Mouse (Mus musculus): Measurements from ENCODE around the gene Foxd1.

- no peak for TF ChIP-seq CTCF (IDR thresholded peaks at IDR 0.05; ENCODE audit: insufficient read depth, low read depth, low read length)
- TF ChIP-seq POLR2A (IDR thresholded peaks at IDR 0.05; ENCODE audit: insufficient read depth, low read depth, low read length) = no peak
These were observed 1.6 kb downstream of the Foxd1 start for GRCm38 (mm10) chr13:98355559-98356111.
